Mouse (Mus musculus) B cell, adult 67 days (primary cell): ENCODE results near the gene Kif17. TPM values are rescaled to one million over a fixed set of nuclear protein-coding genes. Genes with fewer than 3 reads are reported as not detected.

Experiments used
- total RNA-seq, 2 experiments: library from RNA; stranded (reverse); gene quantifications; 4 replicates each; pipeline ENCODE4 v1.2.4; 2023

The Kif17 gene
- under 1 TPM in 1 of 2 experiments, not detected in 1; 0.20 TPM for total RNA-seq

DNA sequence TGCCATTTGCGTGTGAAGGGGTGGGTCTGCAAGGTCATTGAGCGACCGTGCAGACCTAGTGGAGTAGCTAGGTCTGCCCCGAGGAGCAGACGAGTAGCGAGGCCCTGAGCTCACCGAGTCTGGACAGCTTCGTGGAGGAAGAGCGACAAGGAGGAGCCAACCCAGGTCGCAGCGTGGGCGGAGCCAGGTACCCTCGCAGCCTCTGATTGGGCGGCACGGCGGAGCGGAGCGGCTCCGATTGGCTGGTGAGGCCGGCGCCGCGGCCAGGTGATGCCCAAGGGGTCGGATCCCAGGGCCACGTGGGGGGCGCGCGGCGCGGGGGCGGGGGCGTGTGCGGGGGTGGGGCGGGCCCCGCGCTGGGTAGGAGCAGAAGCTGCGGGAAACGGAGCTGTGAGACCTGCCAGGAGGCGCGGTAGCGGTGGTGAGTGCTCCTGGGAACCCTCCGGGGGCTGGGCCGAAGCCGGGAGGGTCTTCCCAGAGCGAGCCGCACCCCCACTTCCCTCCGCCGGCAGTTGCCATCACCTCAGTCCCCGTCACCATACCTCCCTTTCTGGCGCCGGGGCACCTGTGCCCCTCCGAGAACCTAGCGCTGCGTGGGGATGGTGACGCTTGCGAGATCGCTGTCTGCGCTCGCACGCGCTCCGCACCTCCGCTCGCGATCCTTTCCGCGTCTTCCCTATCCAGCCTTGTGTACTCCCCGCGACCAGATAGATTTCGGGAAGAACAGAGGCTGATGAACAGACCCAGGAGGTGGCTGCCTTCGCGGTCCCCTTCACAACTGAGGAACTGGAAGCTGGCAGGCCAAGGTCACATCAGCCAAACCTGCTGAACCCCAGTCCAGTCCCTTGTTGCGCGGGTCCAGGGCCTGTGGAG is at the start of gene Kif17, which contains the start of gene Sh2d5:
Kif17 (plus strand) TSS at position 348 of the 873 bp plus-strand sequence.
Sh2d5 (plus strand) TSS at position 316 of the 873 bp plus-strand sequence.

GRCm38 (mm10) chr4:138216200-138216890 is 33.9 kb upstream of the Kif17 start, which contains the start of gene Hp1bp3:
Gene Hp1bp3, plus strand, starts transcription at chr4:138216296.

DNA sequence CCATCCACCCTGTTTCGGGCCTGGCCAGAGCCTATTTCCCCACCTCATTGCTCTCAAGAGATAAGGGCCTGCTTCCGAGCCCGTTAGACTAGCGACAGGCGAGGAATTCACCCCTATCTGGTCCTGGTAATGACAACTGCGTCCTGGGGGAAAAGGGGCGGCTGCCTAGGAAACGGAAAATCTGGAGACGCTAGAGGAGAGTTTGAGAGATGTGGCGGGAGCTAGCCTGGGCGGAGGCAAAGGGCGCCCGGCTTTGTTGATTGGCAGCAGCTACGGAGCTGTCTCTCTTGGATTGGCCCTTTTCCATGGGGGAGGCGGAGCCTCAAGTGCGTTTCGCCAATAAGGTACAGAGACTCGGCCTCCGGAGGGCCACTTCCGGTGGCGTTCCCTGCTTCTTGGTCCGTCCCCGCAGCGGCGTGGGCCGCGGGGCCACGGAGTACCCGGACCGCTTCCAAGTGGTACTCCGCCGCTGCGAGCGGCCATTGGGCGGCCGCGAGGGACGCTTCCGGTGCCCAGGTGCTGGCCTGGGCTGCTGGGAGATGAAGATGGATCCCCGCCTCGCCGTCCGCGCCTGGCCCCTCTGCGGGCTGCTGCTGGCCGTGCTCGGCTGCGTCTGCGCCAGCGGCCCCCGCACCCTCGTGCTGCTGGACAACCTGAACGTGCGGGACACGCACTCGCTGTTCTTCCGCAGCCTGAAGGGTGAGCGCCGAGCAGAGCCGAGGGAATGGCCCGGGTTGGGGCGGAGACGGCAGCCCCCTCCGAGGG is 54.3 kb downstream of the Kif17 start, which contains the start of gene Ddost:
Ddost (plus strand) TSS at position 391 of the 765 bp plus-strand sequence.

GRCm38 (mm10) chr4:138326077-138326695 is 76.0 kb downstream of the Kif17 start, which contains the start of gene Pink1:
Gene Pink1, minus strand, starts transcription at chr4:138326307.

Other genes with a start within 250 kb of the Kif17 start
- gene Hp1bp3, start 34.1 kb upstream of the Kif17 start, total RNA-seq: 100 to 1,000 TPM; 105 to 130 TPM
- gene Sh2d5, start within 50 bp of the Kif17 start, total RNA-seq: 1 to 10 TPM in 1 of 2 experiments, not detected in 1; 1.1 TPM
- 10 to 100 TPM; 58.4 to 66.1 TPM for gene Ddost, start 54.3 kb downstream of the Kif17 start, total RNA-seq
- gene Pink1, start 75.9 kb downstream of the Kif17 start, total RNA-seq: 10 to 100 TPM; 35.3 to 43.2 TPM
- gene Cda, start 117.6 kb downstream of the Kif17 start, total RNA-seq: not detected
- not detected for gene Fam43b, start 146.1 kb downstream of the Kif17 start, total RNA-seq
- 10 to 100 TPM; 39.2 to 39.5 TPM for gene Mul1, start 184.2 kb downstream of the Kif17 start, total RNA-seq
- under 1 TPM; 0.33 to 0.58 TPM for gene Camk2n1, start 203.9 kb downstream of the Kif17 start, total RNA-seq